Mouse (Mus musculus): ENCODE results near the gene Tbc1d5.
"Not testable (repeated sequence)": the region's sequence is repeated elsewhere in the genome, so short reads cannot be mapped to it uniquely, and the experiment has no call there.

The Tbc1d5 gene

DNA sequence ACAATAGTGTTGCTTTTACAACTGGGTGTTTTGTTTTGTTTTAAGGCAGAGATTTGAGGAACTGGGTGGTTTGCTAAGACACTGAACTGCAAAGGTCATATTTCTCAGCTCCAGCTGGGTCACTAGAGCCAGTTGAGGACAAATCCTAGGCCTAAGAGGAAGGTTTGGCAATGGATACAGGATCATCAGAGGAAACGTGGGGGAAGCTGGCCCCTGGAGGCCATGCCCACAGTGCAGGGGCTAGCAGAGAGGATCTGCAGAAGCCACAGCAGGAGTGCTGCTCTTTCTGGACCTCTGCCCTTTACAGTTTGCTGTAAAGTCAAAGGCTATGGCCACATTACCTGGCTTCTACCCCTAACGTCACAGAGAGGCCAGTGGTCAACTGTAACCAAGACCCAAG, 428.3 kb downstream of the Tbc1d5 start:
- no peak for DNase-seq (ENCODE audit: low read depth, low spot score)

GRCm38 (mm10) chr17:50741386-50741785, 437.8 kb downstream of the Tbc1d5 start:
- no peak for DNase-seq (ENCODE audit: low read depth, low spot score)

- no peak for DNase-seq (ENCODE audit: low read depth, low spot score)
Observed at GRCm38 (mm10) chr17:50740804-50741203, 438.3 kb downstream of the Tbc1d5 start.

GRCm38 (mm10) chr17:50738476-50738875, 440.7 kb downstream of the Tbc1d5 start:
- no peak for DNase-seq (ENCODE audit: low read depth, low spot score)

DNA sequence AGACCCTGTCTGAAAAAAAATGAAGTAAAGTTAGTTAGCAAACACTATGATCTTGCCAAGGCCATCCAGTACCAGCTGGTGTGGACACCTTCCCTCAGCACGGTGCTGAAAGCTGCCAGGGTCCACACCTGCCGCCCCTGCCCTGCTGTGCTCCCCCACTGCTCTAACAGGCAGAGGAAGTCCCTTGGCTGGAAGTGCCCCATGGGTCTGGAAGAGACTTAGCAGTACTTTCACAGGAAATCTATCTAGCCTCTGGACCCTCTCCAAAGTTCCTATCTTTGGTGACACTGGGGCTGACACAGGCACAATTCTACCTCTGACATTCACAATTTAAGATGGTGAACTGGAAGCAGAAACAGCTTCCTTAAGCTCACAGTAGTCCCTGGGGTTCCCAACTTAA, 442.1 kb downstream of the Tbc1d5 start:
- DNase-seq (ENCODE audit: low read depth, low spot score): no peak

DNA sequence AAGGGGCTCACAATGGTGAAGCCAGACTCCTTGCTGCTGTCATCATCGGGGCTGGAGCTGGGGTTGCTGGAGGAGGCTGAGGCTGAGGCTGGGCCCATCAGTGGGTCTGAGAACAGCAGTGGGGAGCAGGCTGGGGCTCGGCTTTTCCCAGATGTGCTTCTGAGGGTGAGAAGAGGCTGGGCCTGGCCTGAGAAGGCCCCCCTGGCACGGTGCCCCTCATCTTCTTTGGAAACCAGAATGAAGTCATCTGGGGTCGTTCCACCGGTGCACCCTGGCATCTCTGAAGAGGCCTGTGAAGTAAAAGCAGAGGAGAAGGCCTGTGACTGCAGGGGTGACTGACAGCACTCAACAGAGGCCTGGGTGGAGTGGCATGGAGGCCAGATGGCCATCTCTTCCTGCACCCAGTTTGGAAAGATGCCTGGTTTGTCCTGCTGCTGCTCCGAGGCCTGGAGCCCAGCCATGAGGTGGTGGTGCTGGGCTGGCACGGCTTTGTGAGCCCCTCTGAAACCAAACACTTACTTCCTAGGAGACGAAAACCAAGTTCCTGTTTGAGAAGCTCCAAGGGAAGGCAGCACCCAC, 443.1 kb downstream of the Tbc1d5 start:
- DNase-seq (ENCODE audit: low read depth, low spot score): no peak

- DNase-seq (ENCODE audit: low read depth, low spot score): peak; percentile 29
Observed at GRCm38 (mm10) chr17:50735382-50735954, 443.7 kb downstream of the Tbc1d5 start.

GRCm38 (mm10) chr17:50734781-50735180, 444.4 kb downstream of the Tbc1d5 start:
- no peak for DNase-seq (ENCODE audit: low read depth, low spot score)

- no peak for DNase-seq (ENCODE audit: low read depth, low spot score)
Observed at GRCm38 (mm10) chr17:50733390-50733789, 445.8 kb downstream of the Tbc1d5 start.

DNA sequence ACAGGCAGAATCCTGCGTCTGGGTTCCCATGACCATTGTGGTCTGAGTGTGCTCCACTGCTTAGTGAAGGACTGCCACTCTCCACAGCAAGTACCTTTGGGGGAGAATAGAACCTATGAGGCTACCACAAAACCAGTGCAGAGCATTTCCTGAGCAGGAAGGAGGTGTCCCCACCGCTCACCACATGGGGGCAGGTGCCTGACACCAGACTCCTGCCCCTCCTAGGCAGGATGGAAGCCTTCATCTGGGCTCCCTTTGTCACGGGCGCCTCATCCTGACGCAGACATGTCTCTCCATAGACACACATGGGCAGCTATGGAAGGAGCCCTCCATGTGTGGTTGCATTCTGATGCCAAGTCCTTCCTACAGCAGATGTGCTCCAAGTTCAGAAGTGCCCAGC, 447.3 kb downstream of the Tbc1d5 start:
- DNase-seq (ENCODE audit: low read depth, low spot score): no peak

DNA sequence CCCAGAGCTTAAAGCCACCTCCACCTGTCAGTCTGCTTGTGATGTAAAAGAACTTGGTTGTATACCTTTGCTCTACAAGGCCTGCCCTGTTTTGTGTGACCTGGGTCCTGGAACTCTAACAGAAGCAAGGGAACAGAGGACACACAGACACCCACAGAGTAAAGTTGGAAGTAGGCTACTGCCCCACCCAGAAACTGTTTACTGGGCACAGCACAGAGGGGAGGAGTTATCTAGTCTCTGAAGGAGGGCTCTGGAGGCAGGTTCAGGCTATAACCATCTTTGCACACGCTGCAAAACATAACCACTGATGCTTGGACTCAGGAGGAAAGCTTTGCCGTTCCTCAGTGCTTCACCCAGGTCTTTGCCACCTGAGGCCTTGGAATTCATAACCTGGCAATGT, 448.3 kb downstream of the Tbc1d5 start:
- DNase-seq (ENCODE audit: low read depth, low spot score): no peak

DNA sequence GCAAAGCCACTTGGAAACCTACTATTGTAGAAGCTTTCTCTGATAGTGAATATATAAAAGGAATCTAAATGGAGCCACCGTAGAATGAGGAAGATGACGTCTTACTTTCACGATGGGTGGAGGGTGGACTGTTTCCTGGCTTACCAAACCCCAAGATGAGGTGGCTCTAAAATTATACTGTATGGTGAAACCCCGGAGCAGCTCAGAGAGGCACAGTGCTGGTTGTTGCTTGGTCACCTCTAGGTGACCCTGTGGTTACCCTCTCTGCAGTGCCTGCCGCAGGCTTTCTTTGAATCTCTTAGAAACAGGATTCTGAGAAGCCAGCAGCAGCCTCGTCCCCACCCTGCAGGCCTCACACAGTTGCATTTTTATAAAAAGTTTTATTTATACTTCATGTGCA, 449.6 kb downstream of the Tbc1d5 start:
- DNase-seq (ENCODE audit: low read depth, low spot score): no peak

DNA sequence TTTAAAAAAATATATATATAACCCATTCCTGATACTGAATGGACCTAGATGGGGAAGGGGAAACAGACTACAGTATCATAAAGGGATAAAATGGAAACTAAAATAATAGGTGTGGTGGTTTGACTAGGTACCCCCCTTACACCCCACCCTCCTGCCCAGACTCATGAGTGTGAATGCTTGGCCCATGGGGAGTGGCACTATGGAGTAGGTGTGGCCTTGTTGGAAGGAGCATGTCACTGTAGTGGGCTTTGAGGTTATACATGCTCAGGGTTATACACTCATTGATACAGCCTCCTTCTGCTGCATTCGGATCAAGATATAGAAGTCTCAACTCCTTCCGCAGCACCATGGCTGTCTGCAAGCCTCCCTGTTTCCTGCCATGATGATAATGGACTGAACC, 450.1 kb downstream of the Tbc1d5 start:
- DNase-seq (ENCODE audit: low read depth, low spot score): no peak

- DNase-seq (ENCODE audit: low read depth, low spot score): no peak
Observed at GRCm38 (mm10) chr17:50726265-50726664, 452.9 kb downstream of the Tbc1d5 start.

DNA sequence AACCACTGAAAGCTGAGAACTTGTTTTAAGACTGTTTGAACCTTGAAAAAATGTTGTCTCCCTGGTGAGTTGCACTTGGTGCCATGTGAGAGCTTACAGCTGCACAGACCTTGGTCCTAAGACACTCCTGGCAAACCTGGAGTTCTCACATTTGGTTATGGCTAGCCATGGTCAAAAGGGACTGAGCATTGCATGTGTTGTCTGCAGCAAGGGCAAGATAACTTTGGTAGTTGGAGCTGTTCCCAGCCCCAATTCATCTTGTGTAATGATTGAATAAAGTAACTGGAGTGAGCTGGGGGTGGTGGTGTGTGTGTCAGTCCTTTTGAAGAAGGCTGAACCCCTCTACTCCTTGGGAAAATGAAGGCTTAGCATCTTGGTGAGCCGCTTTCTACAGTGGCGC, 454.8 kb downstream of the Tbc1d5 start:
- no peak for DNase-seq (ENCODE audit: low read depth, low spot score)

- DNase-seq (ENCODE audit: low read depth, low spot score): no peak
Observed at GRCm38 (mm10) chr17:50717586-50717985, 461.6 kb downstream of the Tbc1d5 start.

- DNase-seq (ENCODE audit: low read depth, low spot score): no peak
Observed at GRCm38 (mm10) chr17:50710497-50711222, 468.5 kb downstream of the Tbc1d5 start.

GRCm38 (mm10) chr17:50698410-50698809, 480.7 kb downstream of the Tbc1d5 start:
- DNase-seq (ENCODE audit: low read depth, low spot score): not testable (repeated sequence)

DNA sequence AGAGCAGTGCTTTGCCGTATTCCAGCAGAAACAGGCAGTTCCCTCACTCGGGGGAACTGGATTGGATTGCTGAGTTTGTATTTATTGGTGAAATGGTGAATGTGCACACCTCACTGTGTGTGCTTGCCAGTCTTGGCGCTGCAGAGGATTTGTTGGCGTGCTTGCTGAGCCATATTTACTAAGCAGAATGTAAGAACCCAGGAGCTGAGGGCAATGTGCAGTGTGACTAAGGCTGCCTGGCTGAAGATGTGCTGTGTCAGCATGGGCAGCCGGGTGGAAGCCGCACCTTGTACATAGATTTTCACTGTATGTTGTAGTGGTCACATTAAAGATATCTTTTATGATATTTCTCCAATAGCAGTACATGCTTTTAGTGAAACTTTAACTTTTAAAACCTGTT, 491.0 kb downstream of the Tbc1d5 start:
- no peak for DNase-seq (ENCODE audit: low read depth, low spot score)

GRCm38 (mm10) chr17:50687670-50688069, 491.5 kb downstream of the Tbc1d5 start:
- DNase-seq (ENCODE audit: low read depth, low spot score): no peak

DNA sequence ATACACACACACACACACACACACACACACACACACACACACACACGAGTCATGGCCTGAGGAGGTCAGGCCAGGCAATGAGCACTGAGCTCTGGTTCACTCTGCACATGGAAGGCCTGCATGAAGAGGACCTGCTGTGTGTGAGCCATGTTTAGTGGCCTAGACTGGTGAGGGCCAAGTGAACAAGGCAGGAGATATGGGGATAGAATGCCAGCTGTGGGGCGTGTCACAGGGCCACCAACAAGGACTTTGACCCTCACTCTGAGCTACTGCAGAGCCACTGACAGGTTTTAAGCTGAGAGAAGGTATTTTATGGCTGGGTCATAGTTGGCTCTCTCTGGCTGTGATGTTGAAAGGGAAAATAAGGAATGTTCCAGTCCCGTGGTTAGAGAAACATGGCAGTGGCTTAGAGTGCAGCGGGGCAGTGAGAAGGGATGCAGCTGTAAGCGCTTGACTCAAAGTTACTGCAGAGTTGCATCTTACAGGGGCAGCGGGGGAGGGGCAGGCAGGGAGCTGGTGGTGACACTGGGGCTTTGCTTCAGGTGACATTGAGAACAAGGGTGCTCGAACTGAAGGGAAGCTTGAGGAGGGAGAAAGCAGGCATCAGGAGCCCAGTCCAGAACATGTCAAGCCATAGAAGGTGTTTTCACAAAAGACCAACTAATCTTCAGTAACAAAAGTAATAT, 494.0 kb downstream of the Tbc1d5 start:
- no peak for DNase-seq (ENCODE audit: low read depth, low spot score)

All from telencephalon, adult 2 months (tissue).